Mouse (Mus musculus) ovary, postnatal 10 days (tissue): ENCODE measurements around the gene Hecw2.

Experiments
- DNase-seq: peaks from one replicate; pipeline ENCODE4 v3.0.0; 2022; ENCODE audit warnings: low spot score

Gene Hecw2

GRCm38 (mm10) chr1:53829089-53829488 lies 365.9 kb downstream of the Hecw2 start:
- DNase-seq, result no peak

GRCm38 (mm10) chr1:53824446-53825337 lies 370.3 kb downstream of the Hecw2 start:
- DNase-seq, result no peak

- DNase-seq, result no peak
Measured at GRCm38 (mm10) chr1:53823687-53824445, 371.1 kb downstream of the Hecw2 start.

DNA sequence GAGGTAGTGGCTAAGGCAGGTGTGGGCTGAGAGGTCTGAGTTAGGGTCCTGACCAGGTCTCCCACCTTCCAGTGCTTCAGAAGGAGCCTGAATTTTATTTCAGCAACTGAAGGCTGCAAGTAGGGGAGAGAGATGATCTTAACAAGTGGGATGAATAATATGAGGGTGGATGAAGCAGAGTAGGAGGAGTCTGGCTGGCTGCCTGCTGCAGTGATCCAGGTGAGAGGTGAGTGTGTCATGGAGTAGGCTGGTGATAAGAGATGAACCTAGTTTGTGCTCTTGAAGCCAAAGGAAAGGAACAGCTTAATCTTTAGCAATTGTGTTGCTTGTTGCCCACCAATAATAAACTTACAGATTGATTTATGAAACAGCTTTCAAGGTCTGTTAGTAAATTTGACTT lies 373.0 kb downstream of the Hecw2 start:
- no peak for DNase-seq

DNA sequence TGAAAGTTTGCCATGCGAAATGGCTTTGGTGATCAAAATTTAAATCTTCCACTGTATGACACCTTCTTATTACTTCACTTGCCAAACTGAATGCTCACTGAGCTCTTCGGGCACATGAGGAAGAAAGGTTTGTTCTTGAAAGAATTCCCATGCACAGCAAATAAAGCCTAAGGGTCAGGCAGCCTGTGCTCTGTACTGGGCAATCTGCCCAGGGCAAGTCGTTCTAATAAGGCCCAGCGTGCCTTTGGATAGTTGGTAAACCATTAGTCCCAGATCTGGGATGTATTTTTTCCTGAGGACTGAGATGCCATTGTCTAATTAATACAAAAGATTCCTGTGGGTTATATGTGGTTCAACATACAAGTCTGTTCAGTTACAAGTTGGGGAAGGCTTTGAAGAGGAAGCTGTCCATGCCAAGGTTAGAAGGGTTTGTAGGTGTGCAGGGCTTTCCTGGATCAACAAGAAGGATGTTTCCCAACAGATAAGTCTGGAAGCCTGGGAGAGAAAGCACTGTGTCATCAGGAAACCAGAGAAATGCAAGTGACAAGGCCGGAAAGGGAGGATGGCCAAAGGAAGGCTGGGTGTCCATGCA lies 374.8 kb downstream of the Hecw2 start:
- no peak for DNase-seq

DNA sequence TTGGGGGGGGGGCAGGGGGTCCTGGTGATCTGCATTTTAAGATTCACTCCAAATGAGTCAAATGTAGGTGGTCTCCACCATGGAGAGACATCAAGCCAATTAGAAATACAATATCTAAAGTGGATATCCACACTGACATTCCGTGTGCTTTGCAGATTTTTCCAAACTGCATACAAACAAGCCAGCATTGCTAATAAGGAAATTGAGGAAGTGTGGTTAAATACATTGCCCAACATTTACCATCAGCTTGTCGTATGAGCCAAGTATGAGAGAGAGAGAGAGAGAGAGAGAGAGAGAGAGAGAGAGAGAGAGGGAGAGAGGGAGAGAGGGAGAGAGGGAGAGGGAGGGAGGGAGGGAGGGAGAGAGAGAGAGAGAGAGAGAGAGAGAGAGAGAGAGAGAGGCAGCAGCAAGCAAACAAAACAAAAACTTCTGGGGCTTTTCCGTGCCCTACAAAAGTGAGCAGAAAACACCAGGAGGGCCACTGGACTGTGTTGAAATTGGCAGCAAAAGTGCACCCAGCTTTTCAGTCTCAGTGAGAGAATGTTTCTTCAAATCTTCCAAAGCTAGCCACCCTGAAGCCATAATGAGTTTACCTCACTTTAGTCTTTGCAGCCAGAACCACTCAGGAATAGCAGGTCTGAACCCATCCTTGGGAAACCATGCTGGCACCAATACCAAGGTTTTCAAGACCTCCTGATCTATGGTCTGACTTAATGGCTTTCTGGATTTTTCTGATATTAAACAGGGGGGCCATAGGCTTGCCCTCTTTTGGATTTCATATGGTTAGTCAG lies 376.7 kb downstream of the Hecw2 start:
- no peak for DNase-seq

- no peak for DNase-seq
Measured at GRCm38 (mm10) chr1:53816353-53816752, 378.6 kb downstream of the Hecw2 start.

DNA sequence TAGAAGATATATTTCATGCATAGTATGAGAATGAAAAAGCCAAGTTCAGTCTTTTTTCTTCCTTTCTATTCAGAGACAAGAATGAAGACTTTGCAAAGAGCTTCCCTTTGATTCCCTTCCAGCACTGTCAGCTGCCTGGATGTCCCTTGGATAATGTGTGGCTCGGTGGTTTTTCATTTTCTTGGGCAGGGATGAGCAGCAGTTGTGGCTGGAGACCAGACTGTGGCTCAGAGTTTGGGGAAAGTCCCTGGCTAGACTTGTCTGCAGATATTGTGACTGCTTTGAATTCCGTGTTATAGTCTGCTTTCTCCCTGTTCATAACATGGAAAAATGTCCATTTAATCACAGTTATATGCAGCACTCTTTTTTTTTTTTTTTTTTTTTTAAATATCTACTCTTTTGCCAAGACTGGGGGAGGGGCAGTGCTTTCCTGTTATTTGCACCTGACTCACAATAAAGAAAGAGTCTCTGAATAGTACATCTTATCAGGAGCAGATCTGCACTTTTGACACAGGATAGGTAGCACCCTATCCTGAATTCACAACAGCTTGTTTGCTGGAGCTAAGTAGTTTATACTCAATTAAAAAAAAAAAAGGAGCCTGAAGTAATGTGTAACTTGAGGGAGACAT lies 380.8 kb downstream of the Hecw2 start:
- no peak for DNase-seq

DNA sequence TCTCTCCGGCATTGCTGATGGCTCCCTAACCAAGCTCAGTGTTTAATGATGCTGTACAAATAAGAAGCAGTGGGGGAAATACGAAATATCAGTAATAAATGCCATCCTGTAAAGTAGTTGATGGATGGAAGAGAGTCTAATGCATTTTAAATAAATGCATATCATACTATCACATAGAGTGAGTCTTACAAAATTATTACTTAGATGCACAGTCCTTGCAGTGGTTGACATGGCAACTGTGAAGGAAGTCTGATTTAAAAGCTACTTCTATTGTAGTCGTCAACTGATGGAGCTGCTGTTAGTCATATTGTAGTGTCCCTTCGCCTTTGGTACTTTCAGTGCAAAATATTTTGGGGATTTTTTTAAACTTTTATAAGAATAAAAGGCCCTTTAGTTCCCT lies 383.0 kb downstream of the Hecw2 start:
- DNase-seq, result no peak

DNA sequence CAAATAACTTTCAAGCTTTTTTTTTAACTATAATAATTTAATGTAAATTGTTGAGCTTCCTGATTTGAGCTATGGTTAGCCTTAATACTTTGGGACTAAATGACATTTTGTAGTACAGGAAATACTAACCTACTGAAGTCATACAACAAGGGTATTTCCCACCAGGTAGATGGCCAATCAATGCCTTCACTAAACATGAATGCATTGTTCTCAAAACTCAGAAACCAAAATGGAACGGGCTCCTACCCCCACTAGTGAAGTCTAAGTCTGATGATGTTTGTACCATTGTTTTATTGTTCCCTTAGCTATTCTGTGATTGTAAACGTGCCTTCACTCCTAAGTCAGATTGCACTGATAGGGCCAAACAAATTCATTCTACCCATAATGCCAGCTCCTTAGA lies 386.7 kb downstream of the Hecw2 start:
- DNase-seq, result no peak

DNA sequence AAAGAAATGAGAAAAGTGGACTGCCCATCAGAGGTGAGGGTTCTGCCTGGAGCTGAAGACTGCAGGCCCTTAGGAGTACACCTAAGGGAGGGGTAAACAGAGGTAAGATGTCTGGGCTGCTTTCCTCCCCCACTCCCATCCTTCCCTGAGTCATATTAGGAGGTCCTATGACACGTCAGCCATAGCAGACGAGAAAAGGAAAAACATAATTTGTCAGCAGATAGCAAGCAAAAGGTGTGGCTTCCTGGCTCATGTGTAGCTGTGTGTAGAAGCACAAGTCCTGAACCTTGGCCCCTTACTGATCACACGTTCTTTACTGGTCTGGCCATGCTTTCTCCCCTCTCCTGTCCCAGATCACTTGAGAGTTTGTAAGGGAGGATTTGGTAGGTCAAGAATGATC lies 397.2 kb downstream of the Hecw2 start:
- no peak for DNase-seq

GRCm38 (mm10) chr1:53797074-53797473 lies 397.9 kb downstream of the Hecw2 start:
- no peak for DNase-seq

DNA sequence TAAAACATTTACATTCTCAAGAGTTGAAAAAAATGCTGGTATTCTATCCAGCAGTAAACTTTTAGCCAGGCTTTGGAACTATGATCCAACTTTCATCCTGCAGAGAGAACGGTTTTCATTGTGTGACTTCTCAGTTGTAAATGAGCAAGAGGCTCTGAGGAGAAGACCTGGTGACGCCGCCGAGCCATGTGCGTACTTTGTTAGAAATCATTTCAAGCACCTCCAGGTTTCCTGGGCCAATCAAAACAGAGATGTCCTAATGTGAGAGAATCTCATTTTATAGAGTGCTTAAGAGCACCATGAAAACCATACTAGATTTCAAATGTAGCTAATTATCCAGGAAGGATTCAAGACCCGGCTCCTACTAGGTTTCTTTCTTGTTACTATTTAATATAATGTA lies 398.7 kb downstream of the Hecw2 start:
- no peak for DNase-seq

DNA sequence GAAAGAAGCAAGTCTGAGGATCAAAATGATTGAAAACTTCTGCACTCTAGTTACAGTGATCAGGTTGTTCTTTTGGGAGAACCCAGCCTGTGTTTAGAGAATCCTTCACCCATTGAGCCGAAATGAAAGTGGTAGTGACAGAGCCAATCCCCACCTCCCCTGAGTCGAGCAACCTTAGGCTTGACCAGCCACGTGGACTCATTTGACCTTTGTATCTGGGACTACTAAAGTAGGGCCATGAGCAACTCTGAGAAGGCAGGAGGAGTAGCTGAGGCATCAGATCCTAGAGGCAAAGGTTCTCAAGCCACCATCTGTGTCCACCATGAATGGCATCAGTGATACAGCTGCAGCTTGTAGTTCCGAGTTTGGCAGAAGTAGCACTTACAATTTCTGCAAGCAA lies 399.4 kb downstream of the Hecw2 start:
- no peak for DNase-seq

- no peak for DNase-seq
Measured at GRCm38 (mm10) chr1:53795081-53795480, 399.9 kb downstream of the Hecw2 start.

GRCm38 (mm10) chr1:53794279-53794678 lies 400.7 kb downstream of the Hecw2 start:
- DNase-seq, result no peak

DNA sequence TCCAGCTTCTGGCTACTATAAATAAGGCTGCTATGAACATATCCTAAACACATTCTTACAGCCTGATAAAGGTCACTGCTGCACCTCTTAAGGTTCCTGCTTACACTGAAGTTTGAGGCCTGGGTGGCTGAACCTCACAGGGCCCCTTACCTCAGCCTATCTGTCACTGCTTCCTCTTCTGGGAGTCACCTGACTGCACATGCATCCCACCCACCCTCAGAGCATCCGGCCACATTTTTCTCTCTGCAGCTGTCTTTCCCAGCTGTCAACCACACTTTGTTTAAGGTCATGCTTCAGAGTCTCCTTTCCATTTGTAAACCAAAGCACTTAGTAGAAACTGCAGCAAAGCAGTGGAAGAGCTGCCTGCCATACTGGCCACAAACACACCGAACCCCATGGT lies 403.6 kb downstream of the Hecw2 start:
- DNase-seq, result no peak

- DNase-seq, result peak; percentile 62
Measured at GRCm38 (mm10) chr1:53784721-53785418, 410.1 kb downstream of the Hecw2 start, which contains the start of gene Stk17b. Stk17b (minus strand) TSS chr1:53785224.

DNA sequence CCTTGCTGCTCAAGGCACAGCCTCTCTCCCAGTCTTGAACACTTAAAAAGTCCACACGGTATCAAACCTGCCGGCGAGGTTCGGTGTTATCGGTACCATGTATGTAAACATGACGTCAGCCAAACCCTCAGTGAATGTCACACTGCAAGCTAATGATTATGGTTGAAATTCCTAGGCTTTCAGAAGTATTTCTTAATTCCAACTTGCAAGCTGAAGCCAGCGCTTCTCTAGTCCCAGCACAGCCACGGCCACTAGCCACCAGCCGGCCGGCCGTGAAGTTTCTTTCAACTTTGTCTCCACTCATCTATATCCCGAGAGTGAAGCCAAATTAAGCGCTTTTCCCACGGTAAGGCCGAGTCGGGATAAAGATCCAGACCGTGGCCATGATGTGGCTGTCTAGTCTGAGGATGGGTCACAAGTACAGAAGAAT lies 410.7 kb downstream of the Hecw2 start:
- DNase-seq, result peak; percentile 9

DNA sequence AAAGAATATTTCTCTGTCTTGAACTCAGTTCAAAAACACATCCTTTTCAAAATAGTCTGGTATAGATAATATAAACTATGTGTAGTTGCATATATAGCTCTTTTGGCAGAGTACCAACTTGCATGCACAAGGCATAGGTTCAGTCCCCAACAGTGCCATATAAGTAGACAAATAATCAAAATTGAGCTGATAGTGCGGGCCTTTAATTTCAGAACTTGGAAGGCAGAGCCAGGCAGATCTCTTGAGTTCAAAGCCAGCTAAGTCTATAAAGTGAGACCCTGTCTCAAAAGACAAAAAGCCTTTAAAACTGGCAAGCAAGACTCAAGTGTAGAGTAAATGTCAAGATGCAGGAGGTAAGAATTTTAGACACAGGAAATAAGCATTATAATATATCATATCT lies 412.0 kb downstream of the Hecw2 start:
- DNase-seq, result no peak

- no peak for DNase-seq
Measured at GRCm38 (mm10) chr1:53782079-53782478, 412.9 kb downstream of the Hecw2 start.
